Mouse (Mus musculus) urinary bladder, postnatal 25 days (tissue): Measurements from ENCODE around the gene 4931406C07Rik.
A peak's percentile ranks its signal among the peaks of the same experiment; 100 is the strongest.

ENCODE experiments used
- DNase-seq: peaks from one replicate; pipeline ENCODE4 v3.0.0; 2022; ENCODE audit warnings: low spot score

The 4931406C07Rik gene

DNA sequence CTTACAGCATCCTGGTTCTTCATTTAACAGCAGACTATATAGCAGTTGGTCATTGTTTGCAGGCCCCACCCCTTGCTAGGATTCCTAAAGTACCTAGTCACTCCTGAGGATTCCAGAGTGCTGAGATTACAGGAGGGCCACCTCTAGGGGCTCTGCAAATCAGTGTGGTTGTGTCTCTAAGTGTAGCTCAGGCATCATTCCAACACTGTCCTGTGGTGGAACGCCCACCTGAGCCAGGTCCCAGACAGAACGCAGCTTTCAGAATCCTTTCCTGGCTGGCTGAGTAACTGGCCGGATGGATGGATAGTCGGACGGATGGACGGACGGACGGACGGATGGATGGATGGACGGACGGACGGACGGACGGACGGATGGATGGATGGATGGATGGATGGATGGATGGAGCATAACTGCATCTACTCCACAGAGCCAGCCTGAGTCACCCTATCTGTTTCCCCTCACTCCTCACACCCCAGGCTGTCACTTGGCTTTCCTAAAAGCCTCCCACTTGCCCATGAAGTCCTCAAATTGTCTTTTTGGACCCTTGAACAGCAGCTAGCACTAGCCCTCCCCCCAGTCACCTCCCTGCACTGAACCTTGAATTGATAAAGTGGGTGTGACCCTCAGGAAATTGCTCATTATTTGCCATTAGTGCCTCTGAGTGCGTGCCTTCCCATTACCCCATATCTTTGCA lies 67.8 kb downstream of the 4931406C07Rik start:
- peak; percentile 9 for DNase-seq

DNA sequence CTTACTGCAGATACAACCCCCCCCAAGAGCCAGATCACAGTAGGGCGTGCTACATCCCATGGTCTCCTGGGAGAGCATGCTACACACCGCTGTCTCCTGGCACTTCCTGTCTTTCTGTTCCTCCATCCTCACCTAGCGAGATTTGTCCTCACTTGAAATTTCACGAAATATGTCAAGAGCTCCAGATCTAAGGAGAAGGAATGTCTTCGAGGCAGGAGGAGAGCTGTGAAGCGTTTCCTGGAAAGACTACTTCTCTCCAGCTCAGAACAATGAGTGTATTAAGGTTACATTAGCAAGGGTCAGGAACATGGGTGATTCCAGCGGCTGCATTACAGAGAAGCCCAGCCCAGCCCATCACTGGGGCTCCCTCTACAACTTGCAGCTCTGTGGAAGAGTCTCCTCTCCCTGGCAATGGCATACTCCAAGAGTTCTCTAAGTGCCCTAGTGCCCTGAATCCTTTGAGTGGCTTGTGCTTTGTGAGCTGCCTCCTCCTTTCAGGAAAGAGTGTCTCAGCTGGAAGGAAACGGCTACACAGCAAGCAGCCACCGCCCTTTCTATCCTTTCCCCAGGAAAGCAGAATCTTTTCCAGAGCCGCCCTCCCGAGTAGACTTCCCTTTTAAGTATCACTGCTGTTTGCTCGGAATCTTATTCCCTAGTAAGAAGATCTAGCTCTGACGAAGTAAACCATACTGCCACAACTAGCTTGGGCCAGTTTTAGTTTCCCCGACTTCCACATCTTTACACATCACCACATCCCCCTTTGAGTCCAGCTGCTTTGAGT lies 68.5 kb downstream of the 4931406C07Rik start:
- DNase-seq = no peak

DNA sequence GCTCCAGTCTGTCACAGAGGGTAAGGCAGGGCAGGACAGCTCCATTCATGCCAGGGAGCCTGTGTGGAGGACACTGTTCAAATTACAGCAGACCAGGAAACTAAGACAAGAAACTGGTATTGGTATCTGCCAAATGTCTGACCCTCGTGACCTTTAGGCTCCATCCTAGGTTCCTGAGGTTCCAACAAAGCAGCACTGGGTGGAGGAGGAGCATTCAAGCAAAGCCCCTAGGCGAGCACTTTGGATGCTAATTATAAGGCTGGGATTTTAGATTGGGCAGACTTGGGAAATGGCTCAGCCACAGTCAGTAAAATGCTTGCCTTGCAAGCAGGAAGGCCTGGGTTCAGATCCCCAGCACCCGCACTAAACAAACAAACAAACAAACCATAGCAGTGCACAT lies 70.3 kb downstream of the 4931406C07Rik start:
- no peak for DNase-seq

DNA sequence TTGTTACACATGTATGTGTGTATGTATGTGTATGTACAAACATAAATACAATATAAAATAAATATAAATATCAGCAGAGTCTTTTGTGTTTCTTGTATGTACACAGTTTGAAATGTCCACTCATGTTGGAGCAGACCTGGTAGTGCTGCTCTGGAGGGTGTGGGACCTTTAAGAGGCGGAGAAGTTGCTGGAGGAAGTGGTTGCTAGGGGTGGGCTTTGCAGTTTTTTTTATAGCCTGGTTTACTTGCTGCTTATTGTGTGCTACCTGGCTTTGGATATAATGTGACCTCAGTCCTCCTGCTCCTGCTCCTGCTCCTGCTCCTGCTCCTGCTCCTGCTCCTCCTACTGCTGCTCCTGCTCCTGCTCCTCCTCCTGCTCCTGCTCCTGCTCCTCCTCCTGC lies 72.6 kb downstream of the 4931406C07Rik start:
- DNase-seq = no peak
